Mouse (Mus musculus): Measurements from ENCODE around the gene Speer4f2. TPM values are rescaled to one million over a fixed set of nuclear protein-coding genes. Genes with fewer than 3 reads are reported as not detected.

Speer4f2 gene
- total RNA-seq, 2 experiments from 2014 or later = not detected

Other genes with a start within 250 kb of the Speer4f2 start
- not detected for gene Speer4f1, start 102.9 kb downstream of the Speer4f2 start, total RNA-seq (2021)
- gene Sema3c, start 201.1 kb downstream of the Speer4f2 start, total RNA-seq (2021) = 10 to 100 TPM; 34.6 to 39.9 TPM